Mouse (Mus musculus): ENCODE results near the gene Kmt2d. TPM values are rescaled to one million over a fixed set of nuclear protein-coding genes. Genes with fewer than 3 reads are reported as not detected.
A peak's percentile ranks its signal among the peaks of the same experiment; 100 is the strongest.

Gene Kmt2d
- total and polyA plus RNA-seq, 3 experiments = 4.8 to 22.7 (median 14.1) TPM

DNA sequence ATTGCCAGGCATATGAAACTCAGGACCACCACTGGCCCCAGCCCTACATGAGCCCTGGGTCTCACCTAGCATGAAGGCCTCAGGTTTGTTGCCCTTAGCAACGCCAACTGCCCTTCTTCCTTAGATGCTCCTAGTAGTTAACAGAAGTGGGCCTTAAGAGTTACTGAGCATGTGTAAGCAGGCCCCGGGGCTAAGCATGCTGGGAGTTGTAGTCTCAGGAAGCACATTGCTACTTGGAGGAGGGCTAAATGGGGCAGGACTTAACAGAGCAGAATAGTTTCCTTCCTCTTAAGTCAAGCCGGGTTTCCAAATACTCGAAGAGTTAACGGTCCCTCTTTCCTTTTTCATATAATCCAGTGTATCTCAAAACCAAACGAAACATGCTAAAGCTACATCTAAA is 3.7 kb downstream of the Kmt2d start (continued):
- TF ChIP-seq CTCF (conservative IDR thresholded peaks at IDR 0.05 in 1 of 2, IDR thresholded peaks at IDR 0.05 in 1 of 2; ENCODE audit: low read depth in 2 of 2, low read length in 2 of 2) (no peak), CHD1 (IDR thresholded peaks at IDR 0.05; ENCODE audit: low read depth, low read length) (no peak), MYC (IDR thresholded peaks at IDR 0.05; ENCODE audit: low read depth, low read length) (peak; percentile 84), MXI1 (IDR thresholded peaks at IDR 0.05; ENCODE audit: low read depth, low read length) (peak; percentile 49; the same call in 1 of the 2 replicates), ZNF384 (IDR thresholded peaks at IDR 0.05; ENCODE audit: low read depth, low read length) (no peak), UBTF (IDR thresholded peaks at IDR 0.05; ENCODE audit: low read depth, low read length) (no peak), TCF12 (IDR thresholded peaks at IDR 0.05; ENCODE audit: low read depth, low read length) (no peak), HCFC1 (IDR thresholded peaks at IDR 0.05; ENCODE audit: low read depth, low read length) (peak; percentile 99), SIN3A (IDR thresholded peaks at IDR 0.05; ENCODE audit: low read length) (peak; percentile 34; the same call in 1 of the 2 replicates), KAT2A (IDR thresholded peaks at IDR 0.05; ENCODE audit: insufficient replicate concordance, low read length) (peak; percentile 93; the same call in 1 of the 2 replicates)

- Histone ChIP-seq H3K36me3 (replicated peaks in 1 of 2; ENCODE audit: control insufficient read depth in 1 of 2, insufficient read depth in 1 of 2, low read length in 1 of 2) (peaks cover 52 to 60% of the 10 kb centered on the region in 2 experiments), H3K9me3 (replicated peaks; ENCODE audit: low read length) (no peaks in the 10 kb centered on the region), H3K4me3 (replicated peaks in 1 of 3; ENCODE audit: low read depth in 2 of 3, low read length in 2 of 3, poor library complexity in 1 of 3) (no peak overlapping the region), H3K4me2 (ENCODE audit: insufficient read depth, low read depth, poor library complexity, severe bottlenecking) (no peak overlapping the region), H3K4me1 (ENCODE audit: control insufficient read depth in 1 of 2, insufficient read depth in 2 of 2) (peaks cover 6 to 30% of the 10 kb centered on the region in 2 experiments; a peak in 2 of 4 replicates), H3K9ac (ENCODE audit: insufficient read depth, low read depth) (no peak overlapping the region), H3K79me2 (replicated peaks; ENCODE audit: control insufficient read depth, extremely low read depth, insufficient read depth, poor library complexity, severe bottlenecking) (peaks cover 61% of the 10 kb centered on the region), H3K27ac (ENCODE audit: insufficient read depth, low read depth) (no peak overlapping the region), H3K27me3 (replicated peaks) (no peaks in the 10 kb centered on the region)
- dilution Hi-C loops (cut with MboI; ENCODE audit: extremely low pct_ligation_motif_present, extremely low pct_unique_long_range_greater_than_20kb, low sequenced_read_pairs) = no loop called here
- TF ChIP-seq ZKSCAN1 (IDR thresholded peaks at IDR 0.05; ENCODE audit: borderline replicate concordance, low read depth, low read length) (no peak), E2F4 (IDR thresholded peaks at IDR 0.05; ENCODE audit: insufficient replicate concordance, low read depth, low read length) (no peak), JUN (IDR thresholded peaks at IDR 0.05; ENCODE audit: insufficient read depth, low read depth, low read length) (no peak), MAFK (IDR thresholded peaks at IDR 0.05; ENCODE audit: insufficient replicate concordance, low read length) (no peak), ZNF384 (IDR thresholded peaks at IDR 0.05; ENCODE audit: low read depth, low read length) (no peak), ZC3H11A (IDR thresholded peaks at IDR 0.05; ENCODE audit: low read depth, low read length) (no peak), POLR2AphosphoS2 (IDR thresholded peaks at IDR 0.05; ENCODE audit: low read depth, low read length) (no peak), RCOR1 (conservative IDR thresholded peaks at IDR 0.05; ENCODE audit: low read depth, low read length) (no peak), MYC (IDR thresholded peaks at IDR 0.05; ENCODE audit: low read depth, low read length) (no peak), POLR2A (IDR thresholded peaks at IDR 0.05; ENCODE audit: low read depth, low read length) (no peak), ZMIZ1 (IDR thresholded peaks at IDR 0.05; ENCODE audit: low read depth, low read length) (no peak), KAT2A (IDR thresholded peaks at IDR 0.05; ENCODE audit: insufficient replicate concordance, low read length) (no peak), SIN3A (IDR thresholded peaks at IDR 0.05; ENCODE audit: low read length) (no peak), ELF1 (IDR thresholded peaks at IDR 0.05; ENCODE audit: low read depth, low read length) (no peak), MXI1 (IDR thresholded peaks at IDR 0.05; ENCODE audit: low read depth, low read length) (no peak), UBTF (IDR thresholded peaks at IDR 0.05; ENCODE audit: low read depth, low read length) (no peak), EP300 (IDR thresholded peaks at IDR 0.05; ENCODE audit: low read length) (no peak), USF2 (conservative IDR thresholded peaks at IDR 0.05; ENCODE audit: low read depth, low read length) (no peak), HCFC1 (IDR thresholded peaks at IDR 0.05; ENCODE audit: low read depth, low read length) (no peak)
- in situ Hi-C loops (cut with MboI; ENCODE audit: low pct_ligation_motif_present, low pct_unique_long_range_greater_than_20kb, low sequenced_read_pairs) = loop anchor here (5.0 kb wide), 1 partner anchor 34 kb away; the partner anchor contains the start of gene Prkag1
- DNase-seq (ENCODE audit: extremely low read depth) = no peak
Observed at GRCm38 (mm10) chr15:98866501-98866900, 4.5 kb downstream of the Kmt2d start.
